Mouse (Mus musculus): ENCODE results near the gene Tmem14c. TPM values are rescaled to one million over a fixed set of nuclear protein-coding genes. Genes with fewer than 3 reads are reported as not detected.

Tmem14c gene
- total and polyA plus RNA-seq, 2 experiments from 2014 or later, result 43.2 to 121 TPM

DNA sequence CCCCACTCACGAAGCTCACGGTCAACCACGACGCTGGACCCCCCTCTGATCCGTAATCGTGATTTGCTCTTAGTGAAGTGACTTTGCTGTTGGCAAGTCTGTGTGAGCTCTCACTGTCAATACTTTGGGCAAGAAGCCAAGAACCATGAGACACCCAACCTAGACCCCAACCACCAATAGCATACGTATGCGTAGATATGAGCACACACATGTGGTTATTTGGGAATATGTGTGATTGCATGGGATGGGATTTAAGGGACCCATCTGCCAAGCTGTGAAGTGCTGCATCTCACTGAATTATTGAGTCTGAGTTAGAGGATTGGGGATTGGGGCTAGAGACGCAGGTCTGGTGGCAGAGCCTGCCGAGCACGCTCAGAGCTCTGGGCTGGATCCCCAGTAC lies 55.5 kb downstream of the Tmem14c start:
- H3K27me3 ChIP-seq (ENCODE audit: insufficient read depth, low read length), result no peaks in the 10 kb centered on the region
- no peak overlapping the region for H3K27ac ChIP-seq (ENCODE audit: low read depth, low read length)
- no peaks in the 10 kb centered on the region for H3K9me3 ChIP-seq (ENCODE audit: low read length)
- H3K36me3 ChIP-seq (ENCODE audit: insufficient read depth), result no peaks in the 10 kb centered on the region
- DNase-seq (peak; percentile 16), ATAC-seq (peak; percentile 90)
- H3K4me2 ChIP-seq (ENCODE audit: low read depth), result no peak overlapping the region
- H3K4me3 ChIP-seq (ENCODE audit: low read depth, low read length), result no peak overlapping the region
- 73% methylated on average over 11 of the region's 11 CpGs for WGBS
- no peak for TF ChIP-seq CTCF (IDR thresholded peaks at IDR 0.05; ENCODE audit: low read depth)
- no peak overlapping the region for H3K9ac ChIP-seq
- no peaks in the 10 kb centered on the region for H3K4me1 ChIP-seq (ENCODE audit: insufficient read depth)

Other genes starting within 250 kb of the Tmem14c start
- 8.2 and 9.2 TPM in 2 replicates for gene Gcnt2, start 156.5 kb upstream of the Tmem14c start, total RNA-seq (2014; rRNA removed)
- 3.3 and 3.4 TPM in 2 replicates for gene Gcnt2, start 156.5 kb upstream of the Tmem14c start, polyA plus RNA-seq (2015; fragmentation: Nextera tagmentation; extraction: Ambion mirVana)
- gene Pak1ip1, start 15.3 kb upstream of the Tmem14c start, total RNA-seq (2014; rRNA removed), result 42.9 and 45.9 TPM in 2 replicates
- 49.4 and 52.5 TPM in 2 replicates for gene Pak1ip1, start 15.3 kb upstream of the Tmem14c start, polyA plus RNA-seq (2015; fragmentation: Nextera tagmentation; extraction: Ambion mirVana)
- 1.5 and 2.3 TPM in 2 replicates for gene Mak, start 63.4 kb downstream of the Tmem14c start, total RNA-seq (2014; rRNA removed)
- 1.2 and 1.9 TPM in 2 replicates for gene Mak, start 63.4 kb downstream of the Tmem14c start, polyA plus RNA-seq (2015; fragmentation: Nextera tagmentation; extraction: Ambion mirVana)
- gene Gcm2, start 94.7 kb downstream of the Tmem14c start, total RNA-seq (2014; rRNA removed), result not detected in 2 replicates
- gene Gcm2, start 94.7 kb downstream of the Tmem14c start, polyA plus RNA-seq (2015; fragmentation: Nextera tagmentation; extraction: Ambion mirVana), result not detected in 2 replicates
- not detected in 2 replicates for gene Sycp2l, start 98.0 kb downstream of the Tmem14c start, total RNA-seq (2014; rRNA removed)
- gene Sycp2l, start 98.0 kb downstream of the Tmem14c start, polyA plus RNA-seq (2015; fragmentation: Nextera tagmentation; extraction: Ambion mirVana), result not detected in 2 replicates
- 24.0 and 30.0 TPM in 2 replicates for gene Elovl2, start 204.1 kb downstream of the Tmem14c start, total RNA-seq (2014; rRNA removed)
- 24.6 and 31.5 TPM in 2 replicates for gene Elovl2, start 204.1 kb downstream of the Tmem14c start, polyA plus RNA-seq (2015; fragmentation: Nextera tagmentation; extraction: Ambion mirVana)
- gene Smim13, start 233.6 kb downstream of the Tmem14c start, total RNA-seq (2014; rRNA removed), result 53.2 and 58.1 TPM in 2 replicates
- 21.6 and 28.1 TPM in 2 replicates for gene Smim13, start 233.6 kb downstream of the Tmem14c start, polyA plus RNA-seq (2015; fragmentation: Nextera tagmentation; extraction: Ambion mirVana)

All from forebrain, postnatal 0 days (tissue).